8 mouse cellular contexts compared by ENCODE assay signal in genomic region chr10:81499250-81499901, GRCm38 (mm10). TPM values are rescaled to one million over a fixed set of nuclear protein-coding genes. Genes with fewer than 3 reads are reported as not detected.
DNase-seq lines count a peak whose midpoint lies in the region; ATAC-seq and TF ChIP-seq lines count a peak whose summit lies in the region.

No protein-coding gene starts in this region.

- H3K27me3 ChIP-seq in cerebellum, adult 2 months (ENCODE audit: control insufficient read depth, insufficient read depth, low read length), result no peaks in the 10 kb centered on the region
- no peaks in the 10 kb centered on the region for H3K27me3 ChIP-seq in thymus, adult 2 months (ENCODE audit: control insufficient read depth, insufficient read depth, low read length)
- no peaks in the 10 kb centered on the region for H3K27me3 ChIP-seq in forebrain, embryonic 15.5 days

- H3K27ac ChIP-seq in cerebellum, adult 2 months (ENCODE audit: insufficient read depth, low read length), result no peak overlapping the region
- H3K27ac ChIP-seq in thymus, adult 2 months (ENCODE audit: control insufficient read depth, insufficient read depth, low read length), result peak overlapping the region; percentile 81
- no peak overlapping the region for H3K27ac ChIP-seq in forebrain, embryonic 15.5 days (replicated peaks)

- ATAC-seq in forebrain, embryonic 15.5 days (replicated peaks), result no peak

- no peak for TF ChIP-seq CTCF in cerebellum, adult 2 months (IDR thresholded peaks at IDR 0.05; ENCODE audit: borderline replicate concordance, insufficient read depth, low read depth, low read length)
- TF ChIP-seq CTCF in lung, adult 2 months (IDR thresholded peaks at IDR 0.05; ENCODE audit: insufficient read depth, low read length), result no peak
- TF ChIP-seq CTCF in thymus, adult 2 months (IDR thresholded peaks at IDR 0.05; ENCODE audit: borderline replicate concordance, control insufficient read depth, extremely low read depth, insufficient read depth, low read length, poor library complexity), result no peak

- WGBS in cerebellum, adult 2 months, result 71% methylated on average over 23 of the region's 23 CpGs
- WGBS in lung, adult 2 months, result 41% methylated on average over 23 of the region's 23 CpGs
- WGBS in thymus, adult 2 months, result 3% methylated on average over 23 of the region's 23 CpGs
- 81% methylated on average over 23 of the region's 23 CpGs for WGBS in forebrain, embryonic 15.5 days

- no peaks in the 10 kb centered on the region for H3K9me3 ChIP-seq in forebrain, embryonic 15.5 days

- H3K4me3 ChIP-seq in cerebellum, adult 2 months (replicated peaks; ENCODE audit: insufficient read depth, low read depth, low read length), result no peak overlapping the region
- peak overlapping the region; percentile 56 for H3K4me3 ChIP-seq in lung, adult 2 months (replicated peaks; ENCODE audit: extremely low read depth, low read depth, low read length)
- peak overlapping the region; percentile 69 for H3K4me3 ChIP-seq in thymus, adult 2 months (ENCODE audit: control insufficient read depth, insufficient read depth, low read length)
- no peak overlapping the region for H3K4me3 ChIP-seq in forebrain, embryonic 15.5 days

- H3K4me1 ChIP-seq in cerebellum, adult 2 months (ENCODE audit: control insufficient read depth, insufficient read depth, low read length), result peaks cover 4% of the 10 kb centered on the region
- peaks cover 10% of the 10 kb centered on the region for H3K4me1 ChIP-seq in lung, adult 2 months (ENCODE audit: control insufficient read depth, insufficient read depth, low read length)
- peaks cover 34% of the 10 kb centered on the region for H3K4me1 ChIP-seq in thymus, adult 2 months (replicated peaks; ENCODE audit: control insufficient read depth, insufficient read depth, low read length)
- H3K4me1 ChIP-seq in forebrain, embryonic 15.5 days, result peaks cover 27% of the 10 kb centered on the region

- DNase-seq in cerebellum, adult 9-11 months, result peak; percentile 61
- no peak for DNase-seq in cerebellum, adult 2 months
- peak; percentile 80 to 83 for DNase-seq in spleen, adult 18-20 months
- DNase-seq in spleen, adult 12 weeks (ENCODE audit: low spot score), result no peak
- no peak for DNase-seq in lung, adult 2 months
- peak; percentile 85 for DNase-seq in thymus, adult 2 months
- no peak for DNase-seq in layer of hippocampus, postnatal 36 days

- no peak overlapping the region for H3K9ac ChIP-seq in forebrain, embryonic 15.5 days (replicated peaks)

- no peaks in the 10 kb centered on the region for H3K36me3 ChIP-seq in thymus, adult 2 months (ENCODE audit: control insufficient read depth, insufficient read depth, low read length)
- H3K36me3 ChIP-seq in forebrain, embryonic 15.5 days, result no peaks in the 10 kb centered on the region

- no peak for TF ChIP-seq POLR2A in cerebellum, adult 2 months (IDR thresholded peaks at IDR 0.05; ENCODE audit: borderline replicate concordance, insufficient read depth, low read length)
- peak; percentile 77; the same call in 1 of the 2 replicates for TF ChIP-seq POLR2A in lung, adult 2 months (IDR thresholded peaks at IDR 0.05; ENCODE audit: borderline replicate concordance, extremely low read depth, low read depth, low read length)
- peak; percentile 71; the same call in 1 of the 2 replicates for TF ChIP-seq POLR2A in thymus, adult 2 months (IDR thresholded peaks at IDR 0.05; ENCODE audit: control insufficient read depth, extremely low read depth, insufficient read depth, low read length, poor library complexity)

- no peak overlapping the region for H3K4me2 ChIP-seq in forebrain, embryonic 15.5 days (replicated peaks)

RNA-seq across cellular contexts. Expression of gene S1pr4, which starts 0.6 kb away (rescaled TPM):
- 0.67 and 1.1 TPM in 2 replicates for polyA plus RNA-seq in cerebellum, adult 2 months (2012; rRNA removed)
- polyA plus RNA-seq in lung, adult 2 months (2012; rRNA removed), result 40.3 and 47.5 TPM in 2 replicates
- polyA plus RNA-seq in thymus, adult 2 months (2012; rRNA removed), result 84.3 and 87.2 TPM in 2 replicates
- under 1 TPM; 0.40 to 0.65 TPM for total RNA-seq in layer of hippocampus, postnatal 36 days (2021)
- 0.69 and 0.73 TPM in 2 replicates for polyA plus RNA-seq in forebrain, embryonic 15.5 days (2015; fragmentation: Nextera tagmentation; extraction: Ambion mirVana)

RNA-seq across cellular contexts. Expression of gene Ncln, which starts 3.2 kb away (rescaled TPM):
- 112 and 116 TPM in 2 replicates for polyA plus RNA-seq in cerebellum, adult 2 months (2012; rRNA removed)
- polyA plus RNA-seq in lung, adult 2 months (2012; rRNA removed), result 197 and 203 TPM in 2 replicates
- polyA plus RNA-seq in thymus, adult 2 months (2012; rRNA removed), result 332 and 337 TPM in 2 replicates
- total RNA-seq in layer of hippocampus, postnatal 36 days (2021), result 10 to 100 TPM; 77.1 to 90.0 TPM
- 60.3 and 65.0 TPM in 2 replicates for polyA plus RNA-seq in forebrain, embryonic 15.5 days (2015; fragmentation: Nextera tagmentation; extraction: Ambion mirVana)

RNA-seq across cellular contexts. Expression of gene Celf5, which starts 16.9 kb away (rescaled TPM):
- polyA plus RNA-seq in cerebellum, adult 2 months (2012; rRNA removed), result 57.3 and 60.6 TPM in 2 replicates
- polyA plus RNA-seq in lung, adult 2 months (2012; rRNA removed), result 0.92 and 1.1 TPM in 2 replicates
- 4.3 and 5.1 TPM in 2 replicates for polyA plus RNA-seq in thymus, adult 2 months (2012; rRNA removed)
- 100 to 1,000 TPM; 273 to 281 TPM for total RNA-seq in layer of hippocampus, postnatal 36 days (2021)
- polyA plus RNA-seq in forebrain, embryonic 15.5 days (2015; fragmentation: Nextera tagmentation; extraction: Ambion mirVana), result 76.1 and 78.5 TPM in 2 replicates

RNA-seq across cellular contexts. Expression of gene Gna15, which starts 24.6 kb away (rescaled TPM):
- 1.3 and 1.4 TPM in 2 replicates for polyA plus RNA-seq in cerebellum, adult 2 months (2012; rRNA removed)
- 8.5 and 9.5 TPM in 2 replicates for polyA plus RNA-seq in lung, adult 2 months (2012; rRNA removed)
- 9.5 and 10.6 TPM in 2 replicates for polyA plus RNA-seq in thymus, adult 2 months (2012; rRNA removed)
- 1 to 10 TPM; 3.0 to 3.4 TPM for total RNA-seq in layer of hippocampus, postnatal 36 days (2021)
- polyA plus RNA-seq in forebrain, embryonic 15.5 days (2015; fragmentation: Nextera tagmentation; extraction: Ambion mirVana), result 0.57 and 0.84 TPM in 2 replicates

RNA-seq across cellular contexts. Expression of gene Nfic, which starts 43.9 kb away (rescaled TPM):
- polyA plus RNA-seq in cerebellum, adult 2 months (2012; rRNA removed), result 103 and 108 TPM in 2 replicates
- 89.6 and 103 TPM in 2 replicates for polyA plus RNA-seq in lung, adult 2 months (2012; rRNA removed)
- 26.3 and 26.7 TPM in 2 replicates for polyA plus RNA-seq in thymus, adult 2 months (2012; rRNA removed)
- total RNA-seq in layer of hippocampus, postnatal 36 days (2021), result 10 to 100 TPM; 55.3 to 55.8 TPM
- polyA plus RNA-seq in forebrain, embryonic 15.5 days (2015; fragmentation: Nextera tagmentation; extraction: Ambion mirVana), result 24.2 and 29.4 TPM in 2 replicates

Comparison
In these comparisons a context has a peak if more than half of its experiments do, and no peak if none do; other contexts are left out.
1. DNase-seq: peak in cerebellum, adult 9-11 months (single experiment), spleen, adult 18-20 months (2 of 2) and thymus, adult 2 months (single experiment); none in cerebellum, adult 2 months (0 of 2), spleen, adult 12 weeks (single experiment), lung, adult 2 months (single experiment) and layer of hippocampus, postnatal 36 days (0 of 2).
2. H3K4me3 ChIP-seq: peak in lung, adult 2 months (single experiment) and thymus, adult 2 months (single experiment); none in cerebellum, adult 2 months (single experiment) and forebrain, embryonic 15.5 days (single experiment).
3. RNA of gene S1pr4, which starts 0.6 kb away (polyA plus RNA-seq): 84.3 to 87.2 TPM in thymus, adult 2 months and 40.3 to 47.5 TPM in lung, adult 2 months; 0.67 to 1.1 TPM in cerebellum, adult 2 months and 0.69 to 0.73 TPM in forebrain, embryonic 15.5 days; every median in the first group is over 10 times any median in the second.